Mouse (Mus musculus): ENCODE results near the gene Phtf2. TPM values are rescaled to one million over a fixed set of nuclear protein-coding genes. Genes with fewer than 3 reads are reported as not detected.

Gene Phtf2
- polyA plus RNA-seq, 1 experiment from 2014 or later: 20.8 TPM

DNA sequence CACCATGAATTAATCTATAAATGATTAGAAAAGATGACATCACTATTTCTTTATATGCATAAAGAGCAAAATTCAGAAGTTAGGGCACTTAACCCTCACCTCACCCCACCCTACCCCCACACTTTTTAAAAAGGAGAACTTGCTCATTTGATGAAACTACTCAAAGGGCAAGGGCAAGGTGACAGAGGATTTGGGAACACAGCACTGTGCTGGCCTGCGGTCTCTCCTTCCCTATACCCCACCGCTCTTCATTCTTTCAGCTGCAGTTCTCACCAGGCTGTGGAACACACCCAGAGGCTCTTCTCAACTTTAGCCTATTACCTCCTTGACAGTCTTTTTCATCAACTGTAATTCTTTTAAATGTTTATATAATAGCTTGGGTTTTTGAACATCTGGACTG is 34.9 kb downstream of the Phtf2 start:
- H3K4me3 ChIP-seq (ENCODE audit: low read depth, low read length): no peak overlapping the region
- no peak overlapping the region for H3K9ac ChIP-seq (ENCODE audit: low read length)
- ATAC-seq (ENCODE audit: low FRiP score) (no peak), DNase-seq (ENCODE audit: low spot score, missing footprints) (no peak)
- 93% methylated on average over 2 of the region's 2 CpGs for WGBS
- H3K27me3 ChIP-seq (ENCODE audit: control insufficient read depth, insufficient read depth, low read length): no peaks in the 10 kb centered on the region
- H3K36me3 ChIP-seq (ENCODE audit: control insufficient read depth, insufficient read depth, low read length): no peaks in the 10 kb centered on the region
- H3K4me1 ChIP-seq (ENCODE audit: control insufficient read depth, insufficient read depth, low read length): no peaks in the 10 kb centered on the region
- H3K9me3 ChIP-seq (ENCODE audit: control insufficient read depth, low read length): no peaks in the 10 kb centered on the region
- H3K4me2 ChIP-seq: no peak overlapping the region
- H3K27ac ChIP-seq (ENCODE audit: low read depth, low read length): no peak overlapping the region

DNA sequence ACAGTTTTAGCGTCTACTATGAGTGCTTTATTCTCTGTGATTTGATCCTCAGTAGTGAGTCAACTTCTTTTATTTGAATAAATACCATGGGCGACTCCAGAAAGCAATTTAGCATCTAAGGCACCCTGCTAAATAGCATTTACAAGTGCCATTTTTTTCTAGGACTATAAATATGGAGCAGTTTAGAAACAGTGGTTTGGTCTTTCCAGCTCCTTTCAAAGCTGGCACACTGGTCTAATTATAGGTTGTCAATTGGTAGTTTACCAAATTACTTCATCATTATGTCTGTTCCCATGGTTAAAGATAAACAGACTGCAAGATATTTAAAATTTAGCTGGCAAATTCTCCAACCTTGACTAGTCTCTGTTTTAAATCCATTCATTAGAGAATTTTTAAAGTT is 38.1 kb downstream of the Phtf2 start:
- no peak overlapping the region for H3K4me3 ChIP-seq (ENCODE audit: low read depth, low read length)
- H3K9me3 ChIP-seq (ENCODE audit: control insufficient read depth, low read length): no peaks in the 10 kb centered on the region
- H3K36me3 ChIP-seq (ENCODE audit: control insufficient read depth, insufficient read depth, low read length): no peaks in the 10 kb centered on the region
- DNase-seq (ENCODE audit: low spot score, missing footprints) (no peak), ATAC-seq (ENCODE audit: low FRiP score) (no peak)
- H3K4me1 ChIP-seq (ENCODE audit: control insufficient read depth, insufficient read depth, low read length): no peaks in the 10 kb centered on the region
- no peak overlapping the region for H3K4me2 ChIP-seq
- H3K27ac ChIP-seq (ENCODE audit: low read depth, low read length): no peak overlapping the region
- H3K9ac ChIP-seq (ENCODE audit: low read length): no peak overlapping the region
- no peaks in the 10 kb centered on the region for H3K27me3 ChIP-seq (ENCODE audit: control insufficient read depth, insufficient read depth, low read length)
- 85% methylated on average over 2 of the region's 2 CpGs for WGBS

DNA sequence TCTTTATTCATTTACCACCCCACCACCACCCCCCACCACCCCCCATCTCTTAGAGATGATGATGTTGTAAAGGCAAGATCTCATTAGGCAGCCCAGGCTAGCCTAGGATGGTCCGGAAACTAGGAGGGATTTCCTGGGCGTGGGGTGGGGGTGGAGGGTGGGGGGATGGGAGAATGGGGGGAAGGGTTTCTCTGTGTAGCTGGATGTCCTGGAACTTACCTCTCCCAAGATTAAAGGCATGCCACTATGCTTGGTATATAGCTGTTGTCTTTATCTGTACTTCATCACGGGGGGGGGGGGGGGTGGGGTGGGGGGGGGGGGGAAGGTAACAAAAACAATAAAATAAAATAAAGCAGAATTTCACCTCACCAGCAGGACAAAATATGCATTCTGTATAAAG is 38.5 kb downstream of the Phtf2 start:
- Histone ChIP-seq H3K36me3 (ENCODE audit: control insufficient read depth, insufficient read depth, low read length) (no peaks in the 10 kb centered on the region), H3K9ac (ENCODE audit: low read length) (no peak overlapping the region)
- ATAC-seq (ENCODE audit: low FRiP score): no peak

DNA sequence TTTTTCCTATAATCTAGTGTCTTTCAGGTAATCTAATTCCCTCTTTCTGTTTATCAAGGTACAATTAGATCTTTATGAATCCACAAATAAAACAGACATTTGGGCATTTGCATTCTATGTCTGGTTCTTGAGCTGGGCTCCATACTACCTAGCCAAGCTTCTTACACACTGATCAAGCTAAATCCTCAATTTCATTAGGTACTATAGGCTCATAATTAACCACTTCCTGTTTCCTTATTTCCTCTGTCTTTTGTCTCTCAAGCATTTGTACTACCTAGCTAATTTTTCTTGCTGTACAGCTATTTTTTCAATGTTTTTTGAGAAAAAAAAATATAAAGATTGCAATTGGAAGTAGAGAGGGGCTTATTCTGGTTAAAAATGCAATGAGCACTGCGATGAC is 44.8 kb downstream of the Phtf2 start:
- no peaks in the 10 kb centered on the region for H3K9me3 ChIP-seq (ENCODE audit: control insufficient read depth, low read length)
- H3K9ac ChIP-seq (ENCODE audit: low read length): no peak overlapping the region
- ATAC-seq (ENCODE audit: low FRiP score): no peak
- 100% methylated on average over 1 of the region's 1 CpGs for WGBS
- no peak overlapping the region for H3K4me2 ChIP-seq
- no peak overlapping the region for H3K27ac ChIP-seq (ENCODE audit: low read depth, low read length)
- H3K4me3 ChIP-seq (ENCODE audit: low read depth, low read length): no peak overlapping the region
- no peak for DNase-seq (ENCODE audit: low spot score, missing footprints)
- H3K36me3 ChIP-seq (ENCODE audit: control insufficient read depth, insufficient read depth, low read length): peaks cover 2% of the 10 kb centered on the region; the same call in 1 of the 2 replicates
- H3K27me3 ChIP-seq (ENCODE audit: control insufficient read depth, insufficient read depth, low read length): no peaks in the 10 kb centered on the region
- no peaks in the 10 kb centered on the region for H3K4me1 ChIP-seq (ENCODE audit: control insufficient read depth, insufficient read depth, low read length)

More for the DNA sequence above, 38.5 kb downstream of the Phtf2 start:
- no peaks in the 10 kb centered on the region for H3K4me1 ChIP-seq (ENCODE audit: control insufficient read depth, insufficient read depth, low read length)
- no peak overlapping the region for H3K4me3 ChIP-seq (ENCODE audit: low read depth, low read length)
- H3K27me3 ChIP-seq (ENCODE audit: control insufficient read depth, insufficient read depth, low read length): no peaks in the 10 kb centered on the region
- no peak overlapping the region for H3K4me2 ChIP-seq
- WGBS: 90% methylated on average over 2 of the region's 3 CpGs
- no peak overlapping the region for H3K27ac ChIP-seq (ENCODE audit: low read depth, low read length)
- DNase-seq (ENCODE audit: low spot score, missing footprints): no peak
- H3K9me3 ChIP-seq (ENCODE audit: control insufficient read depth, low read length): no peaks in the 10 kb centered on the region

DNA sequence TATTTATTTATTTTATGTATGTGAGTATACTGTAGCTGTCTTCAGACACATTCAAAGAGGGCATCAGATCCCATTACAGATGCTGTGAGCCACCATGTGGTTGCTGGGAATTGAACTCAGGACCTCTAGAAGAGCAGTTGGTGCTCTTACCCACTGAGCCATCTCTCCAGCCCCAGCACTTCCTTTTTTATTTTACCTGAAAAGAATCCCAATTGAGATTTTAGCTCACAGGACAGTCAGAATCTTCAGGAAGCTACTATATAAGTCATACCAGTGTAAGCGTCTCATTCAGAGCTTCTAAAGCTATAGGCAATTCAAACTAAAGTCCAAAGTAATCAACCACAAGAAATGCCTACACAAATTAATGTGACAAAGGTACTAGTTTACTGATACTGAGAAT is 47.5 kb downstream of the Phtf2 start:
- Histone ChIP-seq H3K4me1 (ENCODE audit: control insufficient read depth, insufficient read depth, low read length) (no peaks in the 10 kb centered on the region), H3K9ac (ENCODE audit: low read length) (no peak overlapping the region), H3K27ac (ENCODE audit: low read depth, low read length) (no peak overlapping the region), H3K27me3 (ENCODE audit: control insufficient read depth, insufficient read depth, low read length) (no peaks in the 10 kb centered on the region), H3K9me3 (ENCODE audit: control insufficient read depth, low read length) (no peaks in the 10 kb centered on the region), H3K4me2 (no peak overlapping the region), H3K4me3 (ENCODE audit: low read depth, low read length) (no peak overlapping the region), H3K36me3 (ENCODE audit: control insufficient read depth, insufficient read depth, low read length) (peaks cover 2% of the 10 kb centered on the region; the same call in 1 of the 2 replicates)
- 94% methylated on average over 1 of the region's 1 CpGs for WGBS
- DNase-seq (ENCODE audit: low spot score, missing footprints) (no peak), ATAC-seq (ENCODE audit: low FRiP score) (no peak)

DNA sequence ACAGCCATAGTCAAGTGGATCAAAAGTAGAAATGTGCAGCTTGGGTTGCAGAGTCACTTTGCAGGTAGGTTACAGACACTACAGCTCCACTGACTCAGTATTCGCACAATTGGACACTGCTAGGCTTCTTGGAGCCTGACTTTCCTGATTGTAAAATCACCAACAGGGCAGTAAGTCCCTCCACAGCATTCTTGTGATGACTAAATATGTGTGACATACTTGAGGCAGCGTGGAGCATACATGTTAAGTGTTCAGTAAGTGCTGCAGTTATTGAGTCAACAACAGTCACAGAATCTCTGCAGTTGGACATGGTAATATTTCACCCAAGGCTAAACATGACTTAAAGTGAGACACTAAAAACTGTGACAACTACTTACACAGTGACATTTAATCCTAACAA is 50.5 kb downstream of the Phtf2 start:
- H3K36me3 ChIP-seq (ENCODE audit: control insufficient read depth, insufficient read depth, low read length): no peaks in the 10 kb centered on the region
- no peak overlapping the region for H3K4me2 ChIP-seq
- no peak overlapping the region for H3K9ac ChIP-seq (ENCODE audit: low read length)
- no peak overlapping the region for H3K27ac ChIP-seq (ENCODE audit: low read depth, low read length)
- DNase-seq (ENCODE audit: low spot score, missing footprints): no peak
- no peaks in the 10 kb centered on the region for H3K9me3 ChIP-seq (ENCODE audit: control insufficient read depth, low read length)
- WGBS: 92% methylated on average over 2 of the region's 2 CpGs
- ATAC-seq (ENCODE audit: low FRiP score): no peak
- H3K27me3 ChIP-seq (ENCODE audit: control insufficient read depth, insufficient read depth, low read length): no peaks in the 10 kb centered on the region
- no peak overlapping the region for H3K4me3 ChIP-seq (ENCODE audit: low read depth, low read length)
- no peaks in the 10 kb centered on the region for H3K4me1 ChIP-seq (ENCODE audit: control insufficient read depth, insufficient read depth, low read length)

DNA sequence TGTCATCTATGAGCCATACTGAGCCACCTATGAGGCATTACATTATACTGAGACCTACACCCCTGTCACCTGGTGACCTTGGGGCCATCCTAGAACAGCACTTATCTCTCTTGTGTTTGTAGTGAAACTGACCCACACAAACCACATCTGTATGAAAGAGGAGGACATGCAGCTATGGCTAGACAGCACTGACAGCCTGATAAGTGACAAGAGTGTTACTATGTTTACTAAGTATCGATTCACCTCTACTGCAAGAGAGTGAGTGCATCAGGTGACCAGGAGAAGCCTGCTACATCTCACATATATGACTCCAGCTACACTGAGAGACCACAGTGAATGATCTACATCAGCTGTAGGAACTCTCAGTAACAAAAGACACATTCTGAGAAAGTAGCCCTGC is 51.2 kb downstream of the Phtf2 start:
- no peak overlapping the region for H3K27ac ChIP-seq (ENCODE audit: low read depth, low read length)
- H3K36me3 ChIP-seq (ENCODE audit: control insufficient read depth, insufficient read depth, low read length): no peaks in the 10 kb centered on the region

DNA sequence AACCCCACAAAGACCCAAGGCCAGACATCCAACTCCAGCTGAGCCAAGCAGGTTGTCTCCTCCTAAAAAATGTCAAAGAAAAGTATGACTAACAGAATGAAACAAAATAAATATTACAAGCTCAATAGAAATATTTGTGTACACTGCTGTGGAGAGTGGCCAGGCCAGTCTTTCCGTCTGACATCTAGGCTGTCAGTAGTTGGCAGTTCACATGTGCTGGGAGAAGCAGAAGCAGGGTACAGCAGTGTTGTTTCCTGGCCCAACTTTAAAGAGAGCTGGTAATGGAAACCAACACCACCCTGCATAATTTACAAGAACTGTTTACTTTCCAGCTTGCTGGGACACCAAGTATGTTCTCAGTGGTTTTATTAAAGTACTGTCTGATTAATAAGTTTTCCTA is 60.3 kb downstream of the Phtf2 start:
- no peaks in the 10 kb centered on the region for H3K27me3 ChIP-seq (ENCODE audit: control insufficient read depth, insufficient read depth, low read length)
- DNase-seq (ENCODE audit: low spot score, missing footprints) (no peak), ATAC-seq (ENCODE audit: low FRiP score) (no peak)
- no peaks in the 10 kb centered on the region for H3K9me3 ChIP-seq (ENCODE audit: control insufficient read depth, low read length)
- H3K27ac ChIP-seq (ENCODE audit: low read depth, low read length): no peak overlapping the region
- H3K9ac ChIP-seq (ENCODE audit: low read length): no peak overlapping the region
- H3K4me1 ChIP-seq (ENCODE audit: control insufficient read depth, insufficient read depth, low read length): no peaks in the 10 kb centered on the region
- no peak overlapping the region for H3K4me3 ChIP-seq (ENCODE audit: low read depth, low read length)
- H3K4me2 ChIP-seq: no peak overlapping the region
- H3K36me3 ChIP-seq (ENCODE audit: control insufficient read depth, insufficient read depth, low read length): no peaks in the 10 kb centered on the region
- WGBS: 89% methylated on average over 1 of the region's 1 CpGs

More for the DNA sequence above, 51.2 kb downstream of the Phtf2 start:
- H3K4me3 ChIP-seq (ENCODE audit: low read depth, low read length): no peak overlapping the region
- 96% methylated on average over 1 of the region's 1 CpGs for WGBS
- ATAC-seq (ENCODE audit: low FRiP score) (no peak), DNase-seq (ENCODE audit: low spot score, missing footprints) (no peak)
- no peaks in the 10 kb centered on the region for H3K4me1 ChIP-seq (ENCODE audit: control insufficient read depth, insufficient read depth, low read length)
- no peak overlapping the region for H3K9ac ChIP-seq (ENCODE audit: low read length)
- no peaks in the 10 kb centered on the region for H3K9me3 ChIP-seq (ENCODE audit: control insufficient read depth, low read length)
- H3K27me3 ChIP-seq (ENCODE audit: control insufficient read depth, insufficient read depth, low read length): no peaks in the 10 kb centered on the region
- no peak overlapping the region for H3K4me2 ChIP-seq

DNA sequence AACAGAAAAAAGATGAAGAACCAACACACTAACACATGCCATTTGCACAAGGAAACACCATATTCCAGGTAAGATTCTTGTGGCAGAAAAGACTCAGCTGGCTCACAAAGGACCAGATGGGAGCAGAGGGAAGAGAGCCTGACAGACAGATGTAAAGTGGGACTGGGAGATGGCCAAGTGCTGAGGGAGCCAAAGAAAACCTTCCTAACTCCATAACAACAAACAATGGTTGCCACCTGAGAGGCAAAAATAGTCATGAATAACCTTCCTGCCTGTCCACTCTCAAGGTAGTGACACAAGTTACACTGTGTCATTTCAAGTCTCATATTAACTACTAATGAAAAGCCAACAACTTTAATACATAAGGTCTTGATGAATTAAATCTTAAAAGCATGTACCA is 60.8 kb downstream of the Phtf2 start:
- no peaks in the 10 kb centered on the region for H3K4me1 ChIP-seq (ENCODE audit: control insufficient read depth, insufficient read depth, low read length)
- H3K36me3 ChIP-seq (ENCODE audit: control insufficient read depth, insufficient read depth, low read length): no peaks in the 10 kb centered on the region
- H3K27me3 ChIP-seq (ENCODE audit: control insufficient read depth, insufficient read depth, low read length): no peaks in the 10 kb centered on the region
- H3K9me3 ChIP-seq (ENCODE audit: control insufficient read depth, low read length): no peaks in the 10 kb centered on the region
- no peak overlapping the region for H3K27ac ChIP-seq (ENCODE audit: low read depth, low read length)
- H3K4me3 ChIP-seq (ENCODE audit: low read depth, low read length): no peak overlapping the region
- H3K4me2 ChIP-seq: no peak overlapping the region
- H3K9ac ChIP-seq (ENCODE audit: low read length): no peak overlapping the region
- no peak for DNase-seq (ENCODE audit: low spot score, missing footprints)
- ATAC-seq (ENCODE audit: low FRiP score): no peak

DNA sequence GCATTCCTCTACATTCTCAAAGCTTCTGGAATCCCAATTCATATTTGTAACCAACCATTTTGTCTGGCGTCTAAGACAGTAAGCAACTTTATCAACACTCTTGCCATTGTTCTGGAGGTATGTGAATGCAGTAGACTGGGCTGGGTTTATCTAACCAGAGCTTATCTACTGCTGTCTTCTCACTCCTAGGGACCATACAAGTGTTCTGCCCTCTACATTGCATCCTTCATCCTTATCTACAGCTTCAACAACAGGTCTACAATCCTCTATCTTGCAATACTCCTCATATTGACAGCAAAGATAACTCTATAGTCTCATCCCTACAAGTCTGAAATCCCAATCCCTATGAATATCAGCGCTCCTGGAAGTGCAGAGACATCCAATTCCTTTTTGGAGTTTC is 66.8 kb downstream of the Phtf2 start:
- H3K9ac ChIP-seq (ENCODE audit: low read length): no peak overlapping the region
- H3K4me1 ChIP-seq (ENCODE audit: control insufficient read depth, insufficient read depth, low read length): no peaks in the 10 kb centered on the region
- H3K4me2 ChIP-seq: no peak overlapping the region
- no peak overlapping the region for H3K27ac ChIP-seq (ENCODE audit: low read depth, low read length)
- H3K27me3 ChIP-seq (ENCODE audit: control insufficient read depth, insufficient read depth, low read length): no peaks in the 10 kb centered on the region
- no peak for DNase-seq (ENCODE audit: low spot score, missing footprints)
- no peaks in the 10 kb centered on the region for H3K36me3 ChIP-seq (ENCODE audit: control insufficient read depth, insufficient read depth, low read length)
- 91% methylated on average over 2 of the region's 2 CpGs for WGBS
- no peak overlapping the region for H3K4me3 ChIP-seq (ENCODE audit: low read depth, low read length)
- ATAC-seq (ENCODE audit: low FRiP score): no peak
- H3K9me3 ChIP-seq (ENCODE audit: control insufficient read depth, low read length): no peaks in the 10 kb centered on the region

All from midbrain, embryonic 11.5 days (tissue).